Mouse (Mus musculus) heart, embryonic 15.5 days (tissue): ENCODE data around the gene Slc5a10. TPM values are rescaled to one million over a fixed set of nuclear protein-coding genes. Genes with fewer than 3 reads are reported as not detected.

Source experiments
- ATAC-seq: fragments of 200-750 bp; cut with Nextera tagmentation; replicated peaks from 2 replicates; pipeline ENCODE4 v1.8.0; 2017; ENCODE audit warnings: low read depth, moderate TSS enrichment; ENCODE audit not compliant: insufficient number of reproducible peaks, insufficient read depth, low FRiP score
- H3K27ac ChIP-seq: fragments of 300-500 bp; sonication (generic); 2 replicates; pipeline ENCODE4 v1.5.1; 2015; ENCODE audit warnings: mild to moderate bottlenecking, inconsistent platforms
- H3K27me3 ChIP-seq: fragments of 300-500 bp; sonication (generic); 2 replicates; pipeline ENCODE4 v1.6.1; 2015; ENCODE audit warnings: inconsistent platforms
- H3K36me3 ChIP-seq: fragments of 300-500 bp; sonication (generic); 2 replicates; pipeline ENCODE4 v1.6.1; 2015; ENCODE audit warnings: mild to moderate bottlenecking, inconsistent platforms
- H3K4me1 ChIP-seq: fragments of 300-500 bp; sonication (generic); replicated peaks from 2 replicates; pipeline ENCODE4 v1.6.1; 2015; ENCODE audit warnings: inconsistent platforms
- H3K4me2 ChIP-seq: fragments of 300-500 bp; sonication (generic); 2 replicates; pipeline ENCODE4 v1.6.1; 2015; ENCODE audit warnings: inconsistent platforms, mild to moderate bottlenecking, moderate library complexity
- H3K4me3 ChIP-seq: fragments of 300-500 bp; sonication (generic); 2 replicates; pipeline ENCODE4 v1.5.1; 2015; ENCODE audit warnings: mild to moderate bottlenecking, inconsistent platforms
- H3K9ac ChIP-seq: fragments of 300-500 bp; sonication (generic); 2 replicates; pipeline ENCODE4 v1.6.1; 2015; ENCODE audit warnings: mild to moderate bottlenecking, inconsistent platforms
- H3K9me3 ChIP-seq: fragments of 300-500 bp; sonication (generic); replicated peaks from 2 replicates; pipeline ENCODE4 v1.6.1; 2016; ENCODE audit warnings: inconsistent platforms
- WGBS: fragments of 180-500 bp; shearing (Covaris S2); methylation state at CpG from one replicate; pipeline ENCODE4 v1.1.7; 2015; ENCODE audit warnings: mixed read lengths; 5-methylcytosine and 5-hydroxymethylcytosine counted together
- polyA plus RNA-seq: library from polyadenylated mRNA; unstranded; fragments of >200 nt; fragmentation: Nextera tagmentation; extraction: Ambion mirVana; gene quantifications from 2 replicates; pipeline ENCODE4 v1.2.1, GENCODE M21; 2015

The Slc5a10 gene
- polyA plus RNA-seq, 1 experiment from 2014 or later: not detected

GRCm38 (mm10) chr11:61667248-61667647 is 53.4 kb downstream of the Slc5a10 start:
- Histone ChIP-seq H3K27me3 (no peaks in the 10 kb centered on the region), H3K9me3 (no peaks in the 10 kb centered on the region), H3K27ac (no peak overlapping the region), H3K4me2 (no peak overlapping the region), H3K9ac (no peak overlapping the region), H3K4me3 (no peak overlapping the region), H3K4me1 (0 out of 2 replicates have a peak, but pooled peaks cover 4% of the 10 kb centered on the region), H3K36me3 (no peaks in the 10 kb centered on the region)
- no peak for ATAC-seq
- 82% methylated on average over 5 of the region's 5 CpGs for WGBS

DNA sequence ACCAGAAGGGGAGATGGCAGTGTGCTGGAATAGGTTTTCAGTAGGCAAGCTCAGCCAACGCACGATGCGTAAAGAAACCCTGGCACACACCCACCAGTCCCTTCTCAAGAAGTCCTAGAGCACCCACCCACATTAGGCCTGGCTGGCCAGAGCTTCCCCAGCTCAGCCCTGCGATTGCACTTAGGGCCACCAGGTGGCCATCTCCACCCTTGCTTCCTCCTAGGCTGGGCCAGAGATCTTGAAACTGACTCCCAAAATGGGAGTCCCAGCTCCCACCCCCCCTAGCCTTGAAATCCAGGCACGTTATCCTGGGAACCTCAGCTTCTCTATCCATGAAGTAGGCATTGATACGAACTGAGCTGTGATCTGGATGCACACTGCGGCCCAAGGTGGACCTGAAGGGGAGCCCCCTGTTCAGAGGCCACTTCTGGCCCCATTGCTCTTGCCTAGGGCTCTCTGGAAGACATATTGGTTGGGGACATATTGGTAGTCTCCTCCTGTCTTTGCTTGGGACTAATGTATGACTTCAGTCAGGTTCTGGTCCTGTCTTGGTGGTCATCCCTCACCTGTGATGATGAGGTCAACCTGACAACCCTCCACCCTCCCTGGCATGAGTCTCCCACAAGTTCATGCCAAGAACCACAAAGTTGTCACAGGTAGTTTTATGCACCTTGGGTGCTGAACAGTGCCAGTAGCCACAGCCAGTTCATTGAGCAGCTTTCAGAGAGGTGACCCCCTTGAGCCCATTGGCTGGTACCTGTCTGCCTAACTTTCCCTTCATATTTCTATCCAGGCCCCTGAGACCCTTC is 54.4 kb downstream of the Slc5a10 start:
- no peak overlapping the region for H3K27ac ChIP-seq
- whole genome bisulfite sequencing: 38% methylated on average over 7 of the region's 7 CpGs
- H3K4me3 ChIP-seq: no peak overlapping the region
- no peaks in the 10 kb centered on the region for H3K9me3 ChIP-seq
- ATAC-seq: no peak
- no peaks in the 10 kb centered on the region for H3K36me3 ChIP-seq
- no peak overlapping the region for H3K4me2 ChIP-seq
- no peaks in the 10 kb centered on the region for H3K4me1 ChIP-seq
- H3K27me3 ChIP-seq: no peaks in the 10 kb centered on the region
- no peak overlapping the region for H3K9ac ChIP-seq

DNA sequence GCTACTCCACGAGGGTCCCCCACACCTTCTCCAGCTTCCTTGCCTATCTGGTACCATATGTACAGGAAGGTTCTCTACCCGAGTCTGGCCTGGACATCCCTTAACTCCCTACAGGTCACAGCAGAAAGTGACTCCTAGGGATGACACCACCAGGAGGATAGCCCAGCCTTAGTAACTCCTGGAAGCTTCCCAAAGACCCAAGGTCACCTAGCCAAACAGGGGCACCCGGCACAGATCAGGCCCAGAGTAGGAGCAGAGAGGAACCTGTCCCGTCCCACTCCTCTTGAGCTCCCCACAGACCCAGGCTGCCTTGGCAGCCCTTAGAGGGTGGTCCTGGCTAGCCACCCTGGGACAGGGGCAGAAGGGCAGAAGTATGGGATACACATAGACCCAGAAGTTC is 55.2 kb downstream of the Slc5a10 start:
- no peak for ATAC-seq
- H3K27ac ChIP-seq: no peak overlapping the region
- no peaks in the 10 kb centered on the region for H3K4me1 ChIP-seq
- H3K4me3 ChIP-seq: no peak overlapping the region
- H3K4me2 ChIP-seq: no peak overlapping the region
- no peaks in the 10 kb centered on the region for H3K27me3 ChIP-seq
- no peaks in the 10 kb centered on the region for H3K9me3 ChIP-seq
- no peak overlapping the region for H3K9ac ChIP-seq
- H3K36me3 ChIP-seq: no peaks in the 10 kb centered on the region
- 72% methylated on average over 4 of the region's 4 CpGs for WGBS

DNA sequence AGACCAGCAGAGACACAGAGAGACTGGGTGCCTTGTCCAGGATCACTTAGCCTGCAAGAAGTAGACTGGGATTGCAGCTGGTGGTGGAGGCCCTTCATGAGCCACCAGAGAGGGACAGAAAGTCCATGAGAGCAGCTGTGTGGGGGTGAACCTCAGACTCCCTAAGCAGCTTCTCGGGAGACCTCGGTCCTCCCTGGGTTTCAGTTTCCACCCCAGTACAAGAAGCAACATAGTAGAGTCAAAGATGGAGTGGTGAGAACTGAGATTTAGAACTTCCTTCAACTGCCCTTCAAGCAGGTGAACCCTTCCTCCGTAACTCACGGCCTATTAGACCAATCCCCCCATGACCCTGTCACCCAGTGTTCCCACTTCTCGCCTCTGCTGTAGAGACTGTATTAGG is 58.4 kb downstream of the Slc5a10 start:
- ATAC-seq: no peak
- H3K4me3 ChIP-seq: no peak overlapping the region
- no peak overlapping the region for H3K27ac ChIP-seq
- WGBS: 86% methylated on average over 5 of the region's 5 CpGs
- H3K9me3 ChIP-seq: no peaks in the 10 kb centered on the region
- no peak overlapping the region for H3K4me2 ChIP-seq
- H3K27me3 ChIP-seq: no peaks in the 10 kb centered on the region
- peaks cover 11% of the 10 kb centered on the region for H3K4me1 ChIP-seq
- H3K36me3 ChIP-seq: no peaks in the 10 kb centered on the region
- no peak overlapping the region for H3K9ac ChIP-seq

DNA sequence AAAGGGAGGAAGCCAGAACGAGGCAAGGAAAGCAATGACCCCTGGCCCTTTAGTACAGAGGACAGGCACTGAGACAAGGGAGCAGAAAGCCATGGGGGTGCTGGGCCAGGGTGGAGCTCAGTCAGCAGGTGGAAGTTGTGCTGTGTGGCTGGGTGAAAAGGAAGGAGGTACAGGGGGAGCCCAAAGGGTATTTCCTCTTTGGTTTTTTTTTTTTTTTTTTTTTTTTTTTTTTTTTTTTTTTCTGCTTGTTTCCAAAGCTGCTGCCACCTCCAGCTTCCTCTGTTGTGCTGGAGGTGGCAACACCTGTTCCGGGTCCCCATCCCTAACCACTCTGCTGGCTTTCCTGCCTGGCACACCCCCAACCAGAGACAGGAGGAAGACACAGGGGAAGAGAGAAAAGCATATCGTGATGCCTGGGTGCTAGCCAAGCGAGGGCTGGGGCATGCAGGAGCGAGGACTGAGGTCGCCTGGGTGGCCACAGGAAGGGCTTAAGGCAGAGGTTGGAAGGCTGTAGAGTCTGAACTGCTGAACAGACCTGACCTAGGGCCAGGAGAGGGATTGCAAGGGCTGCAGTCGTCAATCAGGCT is 59.7 kb downstream of the Slc5a10 start:
- no peak for ATAC-seq

GRCm38 (mm10) chr11:61660001-61660400 is 60.6 kb downstream of the Slc5a10 start:
- no peak overlapping the region for H3K4me2 ChIP-seq
- 86% methylated on average over 8 of the region's 8 CpGs for WGBS
- H3K9ac ChIP-seq: no peak overlapping the region
- H3K27ac ChIP-seq: no peak overlapping the region
- H3K36me3 ChIP-seq: no peaks in the 10 kb centered on the region
- H3K4me3 ChIP-seq: no peak overlapping the region
- H3K4me1 ChIP-seq: peaks cover 11% of the 10 kb centered on the region
- no peaks in the 10 kb centered on the region for H3K9me3 ChIP-seq
- no peak for ATAC-seq
- no peaks in the 10 kb centered on the region for H3K27me3 ChIP-seq

More for the DNA sequence above, 59.7 kb downstream of the Slc5a10 start:
- 68% methylated on average over 7 of the region's 7 CpGs for WGBS
- Histone ChIP-seq H3K4me1 (peaks cover 11% of the 10 kb centered on the region), H3K9ac (no peak overlapping the region), H3K9me3 (no peaks in the 10 kb centered on the region), H3K27ac (no peak overlapping the region), H3K27me3 (no peaks in the 10 kb centered on the region), H3K4me2 (no peak overlapping the region), H3K4me3 (no peak overlapping the region), H3K36me3 (no peaks in the 10 kb centered on the region)

- Histone ChIP-seq H3K4me2 (no peak overlapping the region), H3K27ac (no peak overlapping the region), H3K36me3 (no peaks in the 10 kb centered on the region), H3K4me1 (peaks cover 11% of the 10 kb centered on the region), H3K9ac (no peak overlapping the region), H3K9me3 (no peaks in the 10 kb centered on the region), H3K4me3 (no peak overlapping the region), H3K27me3 (no peaks in the 10 kb centered on the region)
- ATAC-seq: no peak
- WGBS: 73% methylated on average over 4 of the region's 4 CpGs
These were observed 61.4 kb downstream of the Slc5a10 start for GRCm38 (mm10) chr11:61659011-61659858.

DNA sequence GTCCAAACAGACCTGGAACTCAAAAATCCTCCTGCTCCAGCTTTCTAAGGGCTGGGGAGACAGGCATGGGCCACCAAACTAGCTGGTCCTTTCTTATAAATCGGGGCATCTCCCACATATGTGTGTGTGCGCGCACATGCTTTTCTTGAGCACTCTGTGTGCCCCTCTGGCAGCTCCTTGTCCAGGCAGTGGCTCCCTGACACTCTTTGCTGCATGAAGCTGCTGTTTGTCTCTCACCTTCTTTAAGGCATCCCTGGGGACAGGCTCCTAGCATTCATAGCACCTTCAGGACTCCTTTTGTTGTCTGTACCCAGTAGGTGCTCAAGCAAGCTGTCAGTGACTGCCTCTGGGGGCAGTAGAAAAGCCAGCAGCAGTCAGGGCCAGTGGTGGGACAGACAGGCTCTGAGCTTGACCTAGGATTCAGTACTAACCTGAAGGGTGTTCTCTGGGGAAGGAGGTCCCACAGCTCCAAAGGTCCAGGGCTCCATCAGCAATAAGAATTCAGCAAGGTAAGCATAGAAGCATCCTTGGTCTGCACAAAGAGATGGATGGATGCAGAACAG is 62.2 kb downstream of the Slc5a10 start:
- no peak overlapping the region for H3K27ac ChIP-seq

GRCm38 (mm10) chr11:61657432-61657831 is 63.2 kb downstream of the Slc5a10 start:
- Histone ChIP-seq H3K4me3 (no peak overlapping the region), H3K36me3 (no peaks in the 10 kb centered on the region), H3K27me3 (no peaks in the 10 kb centered on the region), H3K9ac (no peak overlapping the region), H3K4me2 (no peak overlapping the region), H3K9me3 (no peaks in the 10 kb centered on the region), H3K4me1 (peaks cover 11% of the 10 kb centered on the region), H3K27ac (no peak overlapping the region)
- WGBS: 60% methylated on average over 2 of the region's 2 CpGs
- ATAC-seq: no peak

More for the DNA sequence above, 62.2 kb downstream of the Slc5a10 start:
- Histone ChIP-seq H3K9me3 (no peaks in the 10 kb centered on the region), H3K4me2 (no peak overlapping the region), H3K9ac (no peak overlapping the region), H3K36me3 (no peaks in the 10 kb centered on the region), H3K4me3 (no peak overlapping the region), H3K4me1 (peaks cover 11% of the 10 kb centered on the region), H3K27me3 (no peaks in the 10 kb centered on the region)
- ATAC-seq: no peak
- WGBS: 86% methylated on average over 3 of the region's 3 CpGs

GRCm38 (mm10) chr11:61656148-61656850 is 64.3 kb downstream of the Slc5a10 start:
- H3K4me1 ChIP-seq: peaks cover 11% of the 10 kb centered on the region
- no peaks in the 10 kb centered on the region for H3K9me3 ChIP-seq
- no peak for ATAC-seq
- no peak overlapping the region for H3K4me2 ChIP-seq
- H3K4me3 ChIP-seq: no peak overlapping the region
- no peaks in the 10 kb centered on the region for H3K36me3 ChIP-seq
- H3K27ac ChIP-seq: no peak overlapping the region
- 67% methylated on average over 6 of the region's 6 CpGs for WGBS
- no peaks in the 10 kb centered on the region for H3K27me3 ChIP-seq
- no peak overlapping the region for H3K9ac ChIP-seq

DNA sequence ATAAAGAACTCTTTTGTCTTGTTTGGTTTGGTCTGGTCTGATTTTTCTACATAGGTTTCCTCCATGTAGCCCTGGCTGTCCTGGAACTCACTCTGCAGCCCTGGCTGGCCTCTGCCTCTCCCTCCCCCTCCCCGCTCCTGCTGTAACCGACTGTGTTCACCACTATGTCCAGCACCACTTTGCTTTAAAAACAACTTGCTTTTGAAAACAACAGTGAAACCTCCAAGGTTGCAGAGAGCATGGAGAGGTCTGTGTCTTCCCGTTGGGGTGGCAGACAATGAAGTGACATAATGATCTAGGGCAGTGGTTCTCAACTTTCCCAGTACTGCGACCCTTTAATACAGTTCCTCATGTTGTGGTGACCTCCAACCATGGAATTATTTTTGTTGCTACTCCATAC is 65.0 kb downstream of the Slc5a10 start:
- Histone ChIP-seq H3K4me1 (peaks cover 11% of the 10 kb centered on the region), H3K9me3 (no peaks in the 10 kb centered on the region), H3K36me3 (no peaks in the 10 kb centered on the region), H3K27me3 (no peaks in the 10 kb centered on the region), H3K9ac (no peak overlapping the region), H3K4me3 (no peak overlapping the region), H3K4me2 (no peak overlapping the region), H3K27ac (no peak overlapping the region)
- ATAC-seq: no peak
- 50% methylated on average over 4 of the region's 4 CpGs for WGBS
